Mouse (Mus musculus): ENCODE data around the gene Rhot2. TPM values are rescaled to one million over a fixed set of nuclear protein-coding genes. Genes with fewer than 3 reads are reported as not detected.
"Not testable (repeated sequence)": the region's sequence is repeated elsewhere in the genome, so short reads cannot be mapped to it uniquely, and the experiment has no call there.

Gene Rhot2
- total RNA-seq, 2 experiments from 2014 or later, result 36.8 TPM

DNA sequence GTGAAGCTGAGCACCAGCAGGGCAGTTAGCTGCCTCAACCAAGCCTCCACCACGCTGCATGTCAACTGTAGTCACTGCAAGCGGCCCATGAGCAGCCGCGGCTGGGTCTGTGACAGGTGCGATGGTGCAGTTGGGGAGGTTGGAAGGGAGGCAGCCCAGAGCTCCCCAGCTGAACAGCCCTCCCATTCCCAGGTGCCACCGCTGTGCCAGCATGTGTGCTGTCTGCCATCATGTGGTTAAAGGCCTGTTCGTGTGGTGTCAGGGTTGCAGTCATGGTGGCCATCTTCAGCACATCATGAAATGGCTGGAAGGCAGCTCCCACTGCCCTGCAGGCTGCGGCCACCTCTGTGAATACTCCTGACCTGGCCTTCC lies 16.4 kb downstream of the Rhot2 start:
- DNase-seq, result no peak

DNA sequence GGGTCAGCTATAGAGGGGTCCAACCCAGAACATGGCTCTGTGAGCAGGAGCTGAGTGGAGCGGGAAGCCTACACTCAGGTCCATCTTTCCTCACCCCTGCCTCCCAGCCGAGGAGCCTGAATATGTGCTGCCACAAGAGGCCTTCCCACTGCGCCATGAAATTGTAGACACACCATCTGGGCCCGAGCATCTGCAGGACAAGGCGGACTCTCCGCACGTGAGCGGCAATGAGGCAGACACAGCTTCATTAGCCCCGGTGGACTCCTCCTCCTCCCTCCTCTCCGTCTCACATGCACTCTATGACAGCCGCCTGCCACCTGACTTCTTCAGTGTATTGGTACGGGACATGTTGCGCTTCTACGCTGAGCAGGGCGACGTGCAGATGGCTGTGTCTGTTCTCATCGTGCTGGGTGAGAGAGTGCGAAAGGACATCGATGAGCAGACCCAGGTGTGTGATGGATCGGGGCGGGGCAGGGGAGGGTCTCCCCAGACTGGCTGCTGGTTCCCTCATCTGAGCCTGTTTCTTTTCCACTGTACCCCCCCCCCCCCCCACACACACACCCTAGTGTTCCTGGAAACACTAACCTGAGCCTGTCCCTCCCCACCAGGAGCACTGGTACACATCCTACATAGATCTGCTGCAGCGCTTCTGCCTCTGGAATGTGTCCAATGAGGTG lies 17.0 kb downstream of the Rhot2 start:
- DNase-seq, result no peak

DNA sequence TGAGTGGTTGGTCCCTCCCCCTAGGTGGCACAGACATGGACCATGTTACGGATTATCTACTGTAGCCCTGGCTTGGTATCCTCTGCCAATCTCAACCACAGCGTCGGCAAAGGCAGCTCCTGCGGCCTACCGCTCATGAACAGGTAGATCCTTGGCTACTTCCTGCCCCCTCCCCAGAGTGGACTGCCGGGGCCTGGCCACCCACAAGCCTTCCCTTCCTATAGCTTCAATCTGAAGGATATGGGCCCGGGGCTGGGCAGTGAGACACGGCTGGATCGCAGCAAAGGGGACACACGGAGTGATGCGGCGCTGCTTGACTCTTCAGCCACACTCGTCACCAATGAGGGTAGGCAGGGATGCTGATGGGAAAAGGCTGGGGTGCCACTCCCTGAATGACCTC lies 17.6 kb downstream of the Rhot2 start:
- DNase-seq, result no peak

DNA sequence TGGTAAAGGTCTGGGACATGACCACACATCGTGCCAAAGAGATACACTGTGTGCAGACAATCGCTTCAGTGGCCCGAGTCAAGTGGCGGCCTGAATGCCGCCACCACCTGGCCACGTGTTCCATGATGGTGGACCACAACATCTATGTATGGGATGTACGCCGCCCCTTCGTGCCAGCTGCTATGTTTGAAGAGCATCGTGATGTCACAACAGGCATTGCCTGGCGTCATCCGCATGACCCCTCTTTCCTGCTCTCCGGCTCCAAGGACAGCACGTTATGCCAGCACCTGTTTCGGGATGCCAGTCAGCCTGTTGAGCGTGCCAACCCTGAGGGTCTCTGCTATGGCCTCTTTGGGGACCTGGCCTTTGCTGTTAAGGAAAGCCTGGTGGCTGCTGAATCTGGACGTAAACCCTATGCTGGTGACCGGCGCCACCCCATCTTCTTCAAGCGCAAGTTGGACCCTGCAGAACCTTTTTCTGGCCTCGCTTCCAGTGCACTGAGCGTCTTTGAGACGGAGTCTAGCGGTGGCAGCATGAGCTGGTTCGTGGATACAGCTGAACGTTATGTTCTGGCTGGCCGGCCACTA lies 18.6 kb downstream of the Rhot2 start:
- no peak for DNase-seq

DNA sequence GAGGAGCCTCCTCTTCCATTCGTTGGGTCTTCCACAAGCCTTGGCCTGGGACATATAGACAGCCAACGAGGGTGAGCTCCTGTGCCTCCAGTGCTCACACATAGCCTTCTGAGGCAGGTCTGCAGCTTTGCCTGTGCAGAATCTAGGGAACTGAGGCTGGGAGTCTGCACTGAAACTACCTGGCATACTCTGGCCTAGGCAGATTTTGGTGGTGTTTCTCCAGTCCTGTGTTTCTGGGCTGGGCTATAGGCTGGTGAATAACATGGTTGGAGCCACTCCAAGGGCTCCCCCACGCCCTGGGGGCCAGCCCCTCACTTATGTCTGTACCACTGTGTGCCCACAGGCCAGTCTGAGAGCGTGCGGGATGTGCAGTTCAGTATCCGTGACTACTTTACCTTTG lies 19.3 kb downstream of the Rhot2 start:
- DNase-seq, result no peak

DNA sequence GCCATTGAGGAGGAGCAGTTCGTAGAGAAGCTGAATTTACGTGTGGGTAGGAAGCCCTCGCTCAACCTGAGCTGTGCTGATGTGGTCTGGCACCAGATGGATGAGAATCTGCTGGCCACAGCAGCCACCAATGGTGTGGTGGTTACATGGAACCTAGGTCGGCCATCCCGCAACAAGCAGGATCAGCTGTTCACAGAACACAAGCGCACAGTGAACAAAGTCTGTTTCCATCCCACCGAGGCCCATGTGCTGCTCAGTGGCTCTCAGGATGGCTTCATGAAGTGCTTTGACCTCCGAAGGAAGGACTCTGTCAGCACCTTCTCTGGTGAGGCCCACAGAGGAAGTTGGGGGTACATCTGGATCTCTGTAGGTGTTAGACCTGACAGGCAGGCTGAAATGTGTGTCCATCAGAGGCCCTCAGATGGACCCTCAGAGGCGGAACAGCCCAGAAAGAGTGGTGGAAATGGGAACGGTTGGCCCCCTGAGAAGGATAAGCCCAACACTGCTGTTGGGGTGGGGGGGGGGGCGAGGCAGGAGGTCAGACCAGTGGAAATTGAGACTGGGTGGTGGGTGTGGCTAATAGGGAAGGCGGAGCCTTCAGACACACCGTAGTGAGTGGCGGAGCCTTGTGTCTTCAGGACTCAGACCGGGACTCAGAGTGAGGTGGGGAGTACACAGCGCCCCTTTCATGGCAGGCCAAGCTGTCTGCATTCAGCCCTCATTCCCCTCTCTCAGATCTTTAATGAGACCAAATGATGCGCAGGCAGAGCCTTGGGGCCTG lies 20.1 kb downstream of the Rhot2 start:
- no peak for DNase-seq

DNA sequence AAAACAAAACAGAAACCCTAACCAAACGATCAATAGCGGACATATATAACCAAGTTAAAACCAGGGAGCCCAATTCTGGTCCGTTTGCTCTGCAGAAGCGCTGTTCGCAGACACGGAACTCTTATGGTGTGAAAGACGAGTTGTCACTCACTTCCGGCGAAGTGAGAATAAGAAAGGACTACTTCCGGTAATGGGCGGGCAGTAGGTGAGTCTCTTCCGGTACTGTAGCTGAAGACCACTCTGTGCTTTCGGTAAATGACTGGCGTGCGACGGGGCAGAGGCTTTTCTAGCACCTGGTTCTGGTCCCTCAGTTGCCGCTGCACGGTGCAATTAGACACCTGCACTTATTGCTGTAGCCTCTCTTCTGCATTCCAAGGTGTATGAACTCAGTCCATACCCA lies 21.2 kb downstream of the Rhot2 start, which contains the start of gene Wdr24:
TSS of gene Wdr24 (plus strand) at position 176 of the 400 bp plus-strand sequence.
- no peak for DNase-seq

DNA sequence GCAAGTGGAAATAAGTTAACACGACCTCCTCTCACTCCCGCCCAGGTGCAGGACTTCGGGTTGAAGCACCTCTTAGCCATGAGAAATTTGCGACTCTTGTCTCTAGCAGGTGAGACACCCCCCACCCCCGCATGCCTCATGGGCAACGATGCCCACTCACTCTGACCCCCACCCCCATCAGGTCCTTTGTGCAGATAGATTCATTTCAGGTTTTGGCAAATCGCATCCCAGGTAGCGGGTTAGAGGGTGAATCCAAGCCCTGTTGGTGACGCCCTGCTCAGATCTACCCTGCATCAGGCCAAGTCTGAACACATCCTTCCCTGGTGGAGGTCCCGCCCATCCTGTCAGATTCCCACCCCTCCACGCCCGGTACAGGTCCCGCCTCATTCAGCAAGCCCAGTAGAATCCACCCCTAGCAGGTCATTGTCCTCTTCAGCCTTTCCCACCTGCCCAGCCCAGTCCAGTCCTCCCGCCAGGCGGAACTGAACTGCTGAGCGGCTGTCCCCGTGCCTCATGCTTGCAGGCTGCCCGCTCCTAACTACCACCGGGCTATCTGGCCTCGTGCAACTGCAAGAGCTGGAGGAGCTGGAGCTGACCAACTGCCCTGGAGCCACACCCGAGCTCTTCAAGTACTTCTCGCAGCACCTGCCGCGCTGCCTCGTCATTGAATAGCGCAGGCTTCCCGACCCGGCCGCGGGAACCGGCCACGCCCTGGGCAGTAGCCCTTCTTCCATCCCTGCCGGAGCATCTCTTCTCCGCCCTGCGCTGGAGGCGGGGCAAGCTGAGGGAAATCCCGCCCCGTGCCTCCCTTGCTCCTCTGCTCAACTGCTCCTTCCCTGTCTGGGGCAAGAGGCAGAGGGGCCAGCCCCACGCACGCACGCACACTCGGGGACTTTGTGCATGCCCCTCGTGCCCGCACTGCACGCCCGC lies 25.5 kb downstream of the Rhot2 start:
- DNase-seq, result no peak

DNA sequence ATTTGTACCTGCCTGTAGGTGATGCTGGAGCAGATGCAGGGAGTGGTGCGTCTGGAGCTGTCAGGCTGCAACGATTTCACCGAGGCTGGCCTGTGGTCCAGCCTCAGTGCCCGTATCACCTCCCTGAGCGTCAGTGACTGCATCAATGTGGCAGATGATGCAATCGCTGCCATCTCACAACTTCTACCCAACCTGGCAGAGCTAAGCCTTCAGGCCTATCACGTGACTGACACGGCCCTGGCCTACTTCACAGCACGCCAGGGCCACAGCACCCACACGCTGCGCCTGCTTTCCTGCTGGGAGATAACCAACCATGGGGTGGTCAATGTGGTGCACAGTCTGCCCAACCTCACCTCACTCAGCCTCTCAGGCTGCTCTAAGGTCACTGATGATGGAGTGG lies 27.0 kb downstream of the Rhot2 start:
- DNase-seq, result no peak

DNA sequence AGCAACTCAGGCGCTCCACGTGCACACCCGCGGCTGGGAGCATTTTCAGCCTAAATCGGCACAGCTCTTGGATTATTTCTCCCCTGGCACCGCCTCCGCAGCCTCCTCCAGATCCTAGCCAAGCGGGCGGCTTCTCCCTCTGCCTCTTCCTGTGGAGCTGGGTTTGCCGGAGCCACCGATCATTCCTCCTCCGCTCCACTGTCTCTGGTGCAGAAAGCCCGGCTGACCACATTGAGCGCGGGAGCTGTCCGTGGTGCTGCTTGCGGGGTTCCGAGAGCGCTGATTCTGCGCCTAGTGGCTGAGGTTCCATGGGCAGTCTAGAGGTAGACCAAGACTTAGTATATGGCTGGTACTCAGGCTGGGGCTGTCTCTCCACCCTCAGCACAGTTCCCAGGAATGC lies 31.2 kb downstream of the Rhot2 start:
- DNase-seq, result peak; percentile 89

DNA sequence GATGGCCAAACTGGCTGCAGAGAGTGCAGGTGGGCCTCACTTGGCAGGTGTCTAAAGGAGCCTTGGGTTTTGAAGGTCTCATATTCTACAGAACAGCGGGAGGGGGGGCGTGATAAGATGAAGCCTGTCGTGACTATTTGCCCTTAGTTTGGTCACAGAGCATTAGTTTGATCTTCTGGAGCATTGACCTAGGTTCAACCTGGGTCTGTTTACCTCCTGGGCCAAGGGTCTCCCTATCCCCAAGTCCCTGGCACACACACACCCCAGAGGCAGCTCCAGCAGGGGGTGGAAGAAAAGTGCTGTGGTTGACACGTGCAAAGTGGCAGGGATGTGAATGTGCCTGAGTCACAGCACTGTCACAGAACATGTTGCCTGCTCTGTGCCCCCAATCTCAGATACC lies 33.8 kb downstream of the Rhot2 start:
- DNase-seq, result no peak

DNA sequence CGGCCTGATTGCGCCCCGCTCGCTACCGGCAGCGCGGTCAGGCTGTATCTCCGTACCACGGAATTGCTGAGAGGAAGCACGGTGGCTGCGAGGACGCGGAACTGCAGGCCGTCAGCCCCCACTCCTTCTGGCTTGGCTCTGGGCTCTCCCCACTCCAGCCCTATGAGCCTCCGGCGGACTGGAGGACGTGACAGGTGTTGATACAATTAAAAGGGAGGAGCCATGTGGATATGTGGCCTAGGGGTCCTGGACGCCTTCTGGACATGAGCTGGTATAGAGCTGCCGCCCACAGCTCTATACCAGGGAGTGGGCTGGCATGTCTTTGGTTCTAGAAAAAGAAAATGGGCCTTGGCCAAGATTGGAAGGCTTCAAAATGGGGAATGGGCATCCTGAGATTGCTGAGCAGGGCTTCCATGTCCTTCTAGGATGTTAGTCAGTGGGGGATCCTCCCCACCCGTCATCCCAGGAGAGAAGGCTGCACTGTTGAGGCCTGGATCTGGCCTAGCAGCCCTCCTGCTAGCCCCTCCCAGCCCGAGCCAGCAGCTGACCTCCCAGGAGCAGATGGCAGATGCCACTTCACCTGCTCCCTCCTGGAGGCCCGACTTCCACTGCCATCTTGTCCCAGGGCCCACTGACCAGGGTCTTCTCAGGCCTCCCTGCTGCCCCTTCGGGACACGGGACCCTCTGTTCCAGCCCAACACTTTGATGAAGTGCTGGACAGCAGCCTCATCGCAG lies 34.9 kb downstream of the Rhot2 start:
- no peak for DNase-seq

DNA sequence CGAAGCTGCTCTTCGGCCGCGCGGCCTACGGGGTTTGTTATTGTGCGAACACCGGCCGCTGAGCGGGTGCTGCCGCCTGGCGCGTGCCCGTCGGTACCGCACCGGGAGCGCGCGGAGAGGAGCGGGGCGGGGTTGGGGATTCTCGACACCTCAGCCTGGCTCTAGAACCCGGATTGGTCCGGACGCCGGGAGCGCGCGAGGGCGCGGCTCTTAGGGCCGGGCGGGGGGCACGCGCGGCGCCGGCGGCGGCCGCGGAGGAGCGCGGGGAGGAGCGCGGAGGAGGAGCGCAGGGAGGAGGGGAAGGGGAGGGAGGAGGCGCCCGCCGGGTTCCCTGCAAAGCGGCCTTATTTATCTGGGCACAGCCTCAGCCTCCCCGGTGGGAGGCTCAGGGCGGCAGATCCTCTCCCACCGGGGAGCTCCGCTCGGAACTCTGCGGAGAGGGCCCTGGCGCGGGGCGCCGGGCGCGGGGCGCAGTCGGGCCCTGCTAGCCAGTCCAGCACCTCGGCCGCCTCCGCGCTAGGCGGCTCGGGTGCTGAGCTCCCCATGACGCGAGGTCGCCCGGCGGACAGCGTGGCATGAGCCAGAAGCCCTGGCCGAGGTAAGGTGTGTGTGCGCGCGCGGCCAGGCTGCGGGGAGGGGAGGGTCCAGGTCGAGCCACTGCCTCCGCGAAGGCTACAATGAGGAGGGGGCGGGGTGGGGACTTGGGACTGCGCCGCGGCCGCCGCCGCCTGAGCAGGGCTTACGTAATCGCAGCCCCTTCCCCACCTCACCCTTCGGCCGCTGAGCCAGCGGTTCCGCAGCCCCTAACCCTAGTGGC lies 35.7 kb downstream of the Rhot2 start, which contains the start of gene Fbxl16:
TSS of gene Fbxl16 (plus strand) at position 297 of the 817 bp plus-strand sequence.
- DNase-seq, result peak; percentile 54

DNA sequence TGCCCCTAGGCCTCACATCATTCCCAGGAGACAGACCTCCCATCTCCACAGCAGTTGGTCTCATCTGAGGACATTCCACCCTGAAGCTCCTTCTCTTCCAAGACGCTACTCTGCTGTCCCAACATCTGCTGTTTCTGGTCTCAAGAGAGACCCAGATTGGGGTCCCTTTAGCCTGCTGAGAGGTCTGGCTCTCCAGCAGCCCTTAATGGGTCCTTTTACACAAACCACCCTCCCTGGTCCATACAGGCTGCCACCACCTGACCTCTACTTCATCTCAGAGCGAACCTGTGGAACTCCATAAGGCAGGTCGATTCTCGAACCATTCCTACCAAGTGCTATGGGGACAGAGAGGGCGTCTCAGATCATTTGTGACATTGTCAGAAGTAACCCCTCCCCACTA lies 36.6 kb downstream of the Rhot2 start:
- DNase-seq, result no peak

DNA sequence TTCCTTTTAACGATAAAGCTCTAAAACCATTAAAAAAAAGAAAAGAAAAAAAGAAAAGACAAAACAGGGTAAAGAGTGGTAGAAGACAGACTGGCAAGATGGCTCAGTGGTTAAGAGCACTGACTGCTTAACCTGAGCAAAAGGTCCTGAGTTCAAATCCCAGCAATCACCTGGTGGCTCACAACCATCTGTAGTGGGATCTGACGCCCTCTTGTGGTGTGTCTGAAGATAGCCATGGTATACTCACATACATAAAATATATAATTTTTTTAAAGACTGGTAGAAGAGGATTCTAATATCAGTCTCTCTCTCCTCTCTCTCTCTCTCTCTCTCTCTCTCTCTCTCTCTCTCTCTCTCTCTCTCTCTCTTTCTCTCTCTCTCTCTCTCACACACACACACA lies 37.2 kb downstream of the Rhot2 start:
- not testable (repeated sequence) for DNase-seq

DNA sequence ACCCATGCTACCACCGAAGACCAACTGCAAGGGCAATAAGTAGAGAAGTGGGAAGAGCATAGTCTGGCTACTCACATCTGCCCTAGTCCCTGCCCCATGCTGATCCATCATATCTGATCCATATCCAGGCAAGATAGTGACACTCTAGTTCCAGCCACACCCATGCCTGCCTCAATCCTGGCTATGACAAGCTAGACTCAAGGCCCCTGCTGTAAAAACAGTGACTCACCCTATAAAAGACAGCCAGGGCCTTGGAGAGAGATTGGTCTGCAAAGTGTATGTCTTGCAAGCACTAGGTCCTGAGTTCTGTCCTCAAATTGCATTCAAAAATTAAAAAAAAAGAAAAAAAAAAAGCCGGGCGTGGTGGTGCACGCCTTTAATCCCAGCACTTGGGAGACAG lies 38.1 kb downstream of the Rhot2 start:
- DNase-seq, result no peak

DNA sequence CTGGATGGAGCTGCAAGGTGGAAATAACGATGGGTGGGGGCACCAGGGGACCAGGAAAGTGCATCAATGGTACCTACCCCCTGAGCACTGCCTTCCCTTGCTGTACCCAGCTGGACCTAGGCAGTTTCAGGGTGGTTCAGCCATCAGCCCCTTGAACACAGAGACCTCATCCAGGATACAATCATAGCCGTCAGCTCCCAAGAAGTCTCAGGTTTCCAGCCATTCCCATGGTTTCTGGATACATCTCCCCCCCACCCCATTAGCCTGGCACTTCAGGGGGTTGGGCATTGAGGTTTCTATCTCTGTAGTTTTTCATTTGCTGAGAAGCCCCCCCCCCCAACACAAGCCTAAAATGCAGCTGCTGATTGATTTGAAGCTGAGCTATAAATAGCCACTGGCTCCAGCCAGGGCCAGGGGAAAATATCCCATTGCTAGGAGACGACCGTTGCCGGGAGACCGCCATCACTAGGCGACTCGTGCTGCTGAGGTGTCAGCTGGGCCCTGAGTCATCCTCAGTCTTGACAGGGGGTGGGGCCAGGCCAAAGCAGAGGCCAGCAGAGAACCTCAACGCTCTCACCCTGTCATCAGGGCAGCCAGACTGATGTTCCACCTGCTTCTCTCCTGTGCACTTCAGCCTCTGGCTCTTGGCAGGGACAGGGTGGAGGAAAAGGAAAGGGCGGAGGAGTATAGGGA lies 41.7 kb downstream of the Rhot2 start:
- peak; percentile 48 for DNase-seq

DNA sequence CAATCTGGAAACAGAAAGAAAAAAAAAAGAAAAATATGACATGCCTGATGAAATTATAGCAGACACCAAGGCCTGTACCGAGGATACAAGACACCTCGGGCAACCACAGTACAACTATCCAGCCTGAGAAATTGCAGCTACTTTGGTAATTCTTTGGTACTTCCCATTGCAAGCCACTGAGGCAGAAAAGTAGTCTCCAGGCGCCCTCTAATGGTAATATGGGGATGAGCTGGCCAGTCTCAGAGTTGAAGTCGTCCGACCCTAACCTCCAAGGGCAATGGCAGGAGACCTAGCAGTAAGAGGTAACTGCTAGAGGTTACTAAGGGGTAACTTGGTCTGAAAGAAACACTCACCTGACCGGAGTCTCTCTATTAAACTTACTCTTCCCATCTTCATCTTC lies 43.6 kb downstream of the Rhot2 start:
- no peak for DNase-seq

DNA sequence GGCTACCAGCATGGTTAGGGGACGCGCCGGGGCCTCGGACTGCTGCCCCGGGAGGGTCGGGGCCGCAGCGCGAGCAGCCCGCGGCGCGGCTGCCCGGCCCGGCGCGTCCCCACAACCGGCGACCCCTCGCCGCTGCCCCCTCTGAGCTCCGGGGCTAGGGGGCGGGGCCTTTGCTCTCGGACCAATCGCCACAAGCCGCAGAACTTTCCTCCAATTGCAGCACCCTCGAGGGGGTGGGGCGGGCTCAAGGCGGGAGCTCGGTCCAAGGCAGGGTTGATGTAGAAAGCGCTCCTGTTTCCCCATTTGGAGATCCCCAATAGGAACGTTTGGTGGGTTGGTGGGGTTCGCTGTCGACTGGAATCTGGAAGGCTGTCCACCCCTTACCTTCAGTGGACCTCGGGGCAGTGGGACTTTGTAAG lies 47.7 kb downstream of the Rhot2 start, which contains the start of gene Metrn:
TSS of gene Metrn (minus strand) at position 186 of the 419 bp plus-strand sequence.
- peak; percentile 89 for DNase-seq

DNA sequence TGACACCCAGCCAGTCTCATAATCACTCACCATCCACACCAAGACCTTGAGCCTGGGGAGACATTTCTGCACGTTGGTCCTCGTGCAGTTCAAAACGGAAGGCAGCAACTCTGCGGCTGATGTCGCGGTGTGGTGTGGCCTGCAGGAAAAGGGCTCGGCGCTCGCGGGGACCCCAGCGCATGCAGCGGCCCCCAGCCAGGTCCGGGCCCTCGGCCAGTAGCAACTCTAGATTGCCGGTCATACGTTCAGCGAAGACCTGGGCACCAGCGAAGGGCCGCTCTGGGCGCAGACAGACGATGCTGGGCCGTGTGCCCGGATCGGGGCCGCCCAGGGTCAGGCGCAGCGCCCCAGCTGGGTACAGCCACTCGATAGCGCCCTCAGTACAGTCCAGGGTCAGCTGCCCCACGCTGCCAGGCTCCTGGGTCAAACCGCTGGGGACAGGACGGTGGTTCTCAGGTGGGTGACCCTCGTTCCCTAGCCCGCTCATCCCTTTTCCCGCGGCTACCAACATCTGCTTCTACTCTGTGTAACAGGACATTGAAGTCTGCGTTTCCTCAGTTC lies 48.4 kb downstream of the Rhot2 start:
- peak; percentile 53 for DNase-seq

Data from gastrocnemius, postnatal 10 days (tissue).